Mouse (Mus musculus) kidney, embryonic 14.5 days (tissue): Measurements from ENCODE around the gene Espn. TPM values are rescaled to one million over a fixed set of nuclear protein-coding genes. Genes with fewer than 3 reads are reported as not detected.

Source experiments
- ATAC-seq: fragments of 200-750 bp; cut with Nextera tagmentation; 2 replicates; pipeline ENCODE4 v1.8.0; 2017; ENCODE audit warnings: moderate number of reproducible peaks, mild to moderate bottlenecking, moderate TSS enrichment, moderate library complexity; ENCODE audit not compliant: low FRiP score, low TSS enrichment
- H3K27ac ChIP-seq: fragments of 300-500 bp; sonication (generic); 2 replicates; pipeline ENCODE4 v1.5.1; 2014; ENCODE audit warnings: low read depth, mild to moderate bottlenecking, low read length, moderate library complexity, mixed read lengths
- H3K27me3 ChIP-seq: fragments of 300-500 bp; sonication (generic); 2 replicates; pipeline ENCODE4 v1.6.1; 2014; ENCODE audit warnings: mild to moderate bottlenecking, low read length; ENCODE audit not compliant: control insufficient read depth, insufficient read depth
- H3K36me3 ChIP-seq: fragments of 300-500 bp; sonication (generic); 2 replicates; pipeline ENCODE4 v1.6.1; 2014; ENCODE audit warnings: low read length, mixed read lengths; ENCODE audit not compliant: control insufficient read depth, insufficient read depth
- H3K4me1 ChIP-seq: fragments of 300-500 bp; sonication (generic); 2 replicates; pipeline ENCODE4 v1.6.1; 2014; ENCODE audit warnings: low read length, mixed read lengths; ENCODE audit not compliant: control insufficient read depth, insufficient read depth
- H3K4me2 ChIP-seq: fragments of 300-500 bp; sonication (generic); replicated peaks from 2 replicates; pipeline ENCODE4 v1.6.1; 2014; ENCODE audit warnings: low read depth, mild to moderate bottlenecking, low read length
- H3K4me3 ChIP-seq: fragments of 300-500 bp; sonication (generic); 2 replicates; pipeline ENCODE4 v1.5.1; 2014; ENCODE audit warnings: mild to moderate bottlenecking, low read length
- H3K9ac ChIP-seq: fragments of 300-500 bp; sonication (generic); 2 replicates; pipeline ENCODE4 v1.6.1; 2014; ENCODE audit warnings: low read depth, mild to moderate bottlenecking, low read length, moderate library complexity
- H3K9me3 ChIP-seq: fragments of 300-500 bp; sonication (generic); 2 replicates; pipeline ENCODE4 v1.6.1; 2016; ENCODE audit warnings: low read length; ENCODE audit not compliant: control insufficient read depth
- WGBS: fragments of 180-500 bp; shearing (Covaris S2); extraction: QIAGEN DNeasy Blood & Tissue Kit; methylation state at CpG from one replicate; pipeline ENCODE4 v1.1.7; 2014; 5-methylcytosine and 5-hydroxymethylcytosine counted together
- polyA plus RNA-seq: library from polyadenylated mRNA; unstranded; fragments of >200 nt; fragmentation: Nextera tagmentation; extraction: Ambion mirVana; gene quantifications from 2 replicates; pipeline ENCODE4 v1.2.1, GENCODE M21; 2014

The Espn gene
- polyA plus RNA-seq, 1 experiment from 2014 or later = 36.1 TPM

DNA sequence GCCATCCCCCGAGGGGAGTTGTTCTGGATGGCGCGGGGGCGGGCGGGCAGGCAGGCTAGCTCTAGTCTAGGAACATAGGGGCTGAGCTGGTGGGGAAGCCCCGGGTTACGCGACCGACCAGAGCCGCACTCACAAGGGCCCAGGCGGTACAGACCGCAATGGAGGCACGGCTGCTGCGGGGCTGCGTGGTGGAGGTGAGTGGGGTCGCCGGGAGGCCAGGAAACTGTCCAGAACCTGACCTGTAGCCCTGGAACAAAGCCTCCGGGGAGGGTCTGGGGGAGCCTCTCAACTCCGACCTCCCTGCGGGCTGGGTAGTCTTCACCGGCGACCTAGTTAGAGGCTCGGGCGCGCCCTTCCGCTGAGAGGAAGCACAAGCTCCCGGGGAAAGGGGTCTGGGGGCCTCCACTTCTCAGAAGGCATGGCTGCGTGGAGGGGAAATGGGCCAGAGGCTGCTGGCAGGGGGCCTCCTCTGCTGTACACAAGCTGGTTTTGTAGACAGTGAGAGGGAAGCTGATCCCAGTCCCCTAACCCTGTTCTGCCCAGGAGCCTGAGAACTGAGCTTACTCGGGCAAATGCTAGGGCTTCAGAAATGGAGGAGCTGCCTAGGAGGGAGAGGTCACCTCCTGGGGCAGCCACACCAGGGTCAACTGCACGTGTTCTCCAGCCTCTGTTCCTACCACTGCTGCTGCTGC, 36.1 kb downstream of the Espn start, which contains the start of gene Tnfrsf25:
Tnfrsf25 (plus strand) TSS at position 14 of the 692 bp plus-strand sequence.
- H3K36me3 ChIP-seq = peaks cover 29% of the 10 kb centered on the region
- H3K27me3 ChIP-seq = peaks cover 42% of the 10 kb centered on the region
- 2% methylated on average over 30 of the region's 30 CpGs for WGBS
- peak; percentile 20 for ATAC-seq
- peak within 1 kb of the TSS; percentile 15; the same call in 1 of the 2 replicates for H3K4me3 ChIP-seq
- peak within 1 kb of the TSS; percentile 38; the same call in 1 of the 2 replicates for H3K9ac ChIP-seq
- peaks cover 34% of the 10 kb centered on the region for H3K4me1 ChIP-seq
- H3K9me3 ChIP-seq = no peaks in the 10 kb centered on the region
- no peak within 1 kb of the TSS for H3K27ac ChIP-seq
- H3K4me2 ChIP-seq = peak within 1 kb of the TSS; percentile 42

DNA sequence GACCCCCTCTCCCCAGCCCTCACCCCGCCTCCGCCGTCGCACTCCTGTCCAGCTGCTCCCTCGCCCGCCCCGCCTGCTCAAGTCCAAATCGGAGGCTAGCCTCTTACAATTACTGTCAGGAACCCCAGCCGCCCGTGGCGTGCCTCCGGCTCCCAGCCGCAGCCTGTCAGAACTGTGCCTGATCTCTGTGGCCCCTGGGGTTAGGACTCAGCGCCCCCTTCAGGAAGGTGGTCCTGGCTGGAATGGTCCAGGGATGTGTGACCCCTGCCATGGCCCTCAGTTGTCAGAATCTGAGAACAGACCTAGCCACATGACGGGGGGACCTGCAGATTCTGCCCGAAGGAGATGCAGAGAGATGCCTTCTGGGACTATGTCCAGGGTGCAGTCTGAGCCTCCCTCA, 38.1 kb downstream of the Espn start:
- Histone ChIP-seq H3K4me3 (no peak overlapping the region), H3K4me2 (no peak overlapping the region), H3K36me3 (peaks cover 45% of the 10 kb centered on the region), H3K4me1 (peaks cover 16% of the 10 kb centered on the region), H3K27me3 (peaks cover 22% of the 10 kb centered on the region), H3K27ac (no peak overlapping the region), H3K9ac (no peak overlapping the region), H3K9me3 (no peaks in the 10 kb centered on the region)
- ATAC-seq = no peak
- 75% methylated on average over 16 of the region's 16 CpGs for WGBS

DNA sequence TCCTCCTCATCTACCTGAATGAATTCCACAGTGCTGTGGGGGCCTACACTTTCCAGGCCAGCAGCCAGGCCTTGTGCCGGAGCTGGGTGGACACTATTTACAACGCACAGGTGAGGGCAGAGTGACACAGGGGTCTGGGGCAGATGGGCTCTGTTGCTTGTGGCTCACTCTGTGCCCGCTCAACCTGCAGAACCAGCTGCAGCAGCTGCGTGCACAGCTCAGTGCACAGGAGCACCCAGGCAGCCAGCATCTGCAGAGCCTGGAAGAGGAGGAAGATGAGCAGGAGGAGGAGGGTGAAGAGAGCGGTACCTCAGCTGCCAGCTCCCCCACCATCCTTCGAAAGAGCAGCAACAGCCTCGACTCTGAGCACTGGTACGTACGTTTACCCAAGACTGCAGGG, 39.8 kb downstream of the Espn start:
- Histone ChIP-seq H3K4me1 (peaks cover 31% of the 10 kb centered on the region), H3K4me3 (no peak overlapping the region), H3K4me2 (no peak overlapping the region), H3K27ac (no peak overlapping the region), H3K9me3 (no peaks in the 10 kb centered on the region), H3K9ac (no peak overlapping the region), H3K36me3 (peaks cover 51% of the 10 kb centered on the region), H3K27me3 (peaks cover 8% of the 10 kb centered on the region; the same call in 1 of the 2 replicates)
- ATAC-seq = no peak
- WGBS = 60% methylated on average over 9 of the region's 9 CpGs

DNA sequence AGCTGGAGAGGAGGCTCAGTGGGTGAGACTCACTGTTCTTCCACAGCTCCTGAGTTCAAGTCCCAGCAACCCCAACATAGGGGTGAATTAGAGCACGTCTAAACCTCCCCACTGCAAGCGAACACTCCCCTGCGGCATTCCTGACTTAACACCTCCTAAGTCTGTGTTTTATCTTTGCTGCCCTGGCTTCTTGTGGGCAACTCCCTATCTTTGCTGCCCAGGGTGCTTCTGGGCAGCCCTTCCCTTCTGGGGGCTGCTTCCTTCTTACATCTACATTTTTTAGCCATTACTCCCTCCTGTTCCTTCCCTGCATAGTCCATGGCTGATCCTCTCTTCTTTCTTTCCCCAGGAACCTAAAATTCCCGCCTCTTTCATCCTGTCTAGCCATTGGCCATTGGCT, 41.5 kb downstream of the Espn start:
- ATAC-seq = no peak
- H3K27me3 ChIP-seq = no peaks in the 10 kb centered on the region
- H3K4me3 ChIP-seq = no peak overlapping the region
- no peaks in the 10 kb centered on the region for H3K9me3 ChIP-seq
- no peak overlapping the region for H3K4me2 ChIP-seq
- H3K9ac ChIP-seq = no peak overlapping the region
- H3K4me1 ChIP-seq = peaks cover 25% of the 10 kb centered on the region
- H3K27ac ChIP-seq = no peak overlapping the region
- 76% methylated on average over 4 of the region's 4 CpGs for WGBS
- H3K36me3 ChIP-seq = peaks cover 58% of the 10 kb centered on the region

DNA sequence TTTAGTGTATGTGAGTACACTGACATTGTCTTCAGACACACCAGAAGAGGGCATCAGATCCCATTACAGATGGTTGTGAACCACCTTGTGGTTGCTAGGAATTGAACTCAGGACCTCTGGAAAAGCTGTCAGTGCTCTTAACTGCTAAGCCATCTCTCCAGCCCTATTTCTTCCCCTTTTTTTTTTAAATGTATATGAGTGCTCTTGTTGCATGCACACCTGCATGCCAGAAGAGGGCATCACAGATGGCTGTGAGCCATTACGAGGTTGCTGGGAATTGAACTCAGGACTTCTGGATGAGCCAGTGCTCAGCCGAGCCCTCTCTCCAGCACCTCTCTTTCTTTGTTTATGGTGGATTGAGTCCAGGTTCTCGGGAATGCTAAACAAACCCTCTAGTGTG, 42.7 kb downstream of the Espn start:
- 76% methylated on average over 3 of the region's 3 CpGs for WGBS
- no peak overlapping the region for H3K27ac ChIP-seq
- no peak for ATAC-seq
- H3K4me2 ChIP-seq = no peak overlapping the region
- no peaks in the 10 kb centered on the region for H3K9me3 ChIP-seq
- H3K4me1 ChIP-seq = peaks cover 21% of the 10 kb centered on the region
- H3K9ac ChIP-seq = no peak overlapping the region
- no peak overlapping the region for H3K4me3 ChIP-seq
- H3K36me3 ChIP-seq = peaks cover 55% of the 10 kb centered on the region
- H3K27me3 ChIP-seq = no peaks in the 10 kb centered on the region

DNA sequence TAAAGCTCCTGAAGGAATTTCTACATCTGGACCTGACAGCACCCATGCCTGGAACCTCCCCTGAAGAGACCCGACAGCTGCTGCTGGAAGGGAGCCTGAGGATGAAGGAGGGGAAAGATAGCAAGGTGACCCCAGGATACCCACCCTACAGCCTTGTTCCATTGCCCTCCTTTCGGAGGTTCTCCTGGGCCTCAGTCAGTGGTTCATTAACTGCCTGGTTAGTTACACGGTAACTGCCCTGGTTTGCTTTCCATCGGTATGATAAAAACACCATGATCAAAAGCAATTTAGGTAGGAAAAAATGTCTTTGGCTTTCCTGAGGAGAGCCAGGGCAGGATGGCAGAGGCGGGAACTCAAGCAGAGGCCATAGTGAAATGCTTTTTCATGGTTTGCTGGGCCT, 43.5 kb downstream of the Espn start:
- WGBS = 68% methylated on average over 5 of the region's 5 CpGs
- ATAC-seq = no peak
- Histone ChIP-seq H3K4me2 (peak overlapping the region; percentile 73), H3K4me3 (peak overlapping the region; percentile 38; the same call in 1 of the 2 replicates), H3K4me1 (peaks cover 21% of the 10 kb centered on the region), H3K36me3 (peaks cover 55% of the 10 kb centered on the region), H3K27me3 (no peaks in the 10 kb centered on the region), H3K9ac (no peak overlapping the region), H3K27ac (no peak overlapping the region), H3K9me3 (no peaks in the 10 kb centered on the region)

DNA sequence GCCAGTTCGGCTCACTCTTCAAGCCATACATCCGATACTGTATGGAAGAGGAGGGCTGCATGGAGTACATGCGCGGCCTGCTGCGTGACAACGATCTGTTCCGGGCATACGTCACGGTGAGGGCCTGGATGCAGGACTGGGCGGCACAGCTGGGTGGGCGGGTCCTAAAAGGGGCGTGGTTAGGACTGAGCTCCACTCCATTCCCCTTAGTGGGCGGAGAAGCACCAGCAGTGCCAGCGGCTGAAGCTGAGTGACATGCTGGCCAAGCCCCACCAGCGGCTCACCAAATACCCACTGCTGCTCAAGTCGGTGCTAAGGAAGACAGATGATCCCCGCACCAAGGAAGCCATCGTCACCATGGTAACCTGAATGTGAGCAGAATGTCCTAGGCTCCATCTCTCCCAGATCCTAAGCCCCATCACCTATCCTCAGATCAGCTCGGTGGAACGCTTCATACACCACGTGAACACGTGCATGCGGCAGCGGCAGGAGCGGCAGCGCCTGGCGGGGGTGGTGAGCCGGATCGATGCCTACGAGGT, 44.1 kb downstream of the Espn start:
- H3K27me3 ChIP-seq = no peaks in the 10 kb centered on the region
- WGBS = 10% methylated on average over 30 of the region's 30 CpGs
- peaks cover 21% of the 10 kb centered on the region for H3K4me1 ChIP-seq
- H3K4me2 ChIP-seq = peak overlapping the region; percentile 73
- ATAC-seq = peak; percentile 91
- H3K27ac ChIP-seq = peak overlapping the region; percentile 92
- peak overlapping the region; percentile 44; the same call in 1 of the 2 replicates for H3K9ac ChIP-seq
- peak overlapping the region; percentile 38 for H3K4me3 ChIP-seq
- no peaks in the 10 kb centered on the region for H3K9me3 ChIP-seq
- H3K36me3 ChIP-seq = peaks cover 55% of the 10 kb centered on the region

DNA sequence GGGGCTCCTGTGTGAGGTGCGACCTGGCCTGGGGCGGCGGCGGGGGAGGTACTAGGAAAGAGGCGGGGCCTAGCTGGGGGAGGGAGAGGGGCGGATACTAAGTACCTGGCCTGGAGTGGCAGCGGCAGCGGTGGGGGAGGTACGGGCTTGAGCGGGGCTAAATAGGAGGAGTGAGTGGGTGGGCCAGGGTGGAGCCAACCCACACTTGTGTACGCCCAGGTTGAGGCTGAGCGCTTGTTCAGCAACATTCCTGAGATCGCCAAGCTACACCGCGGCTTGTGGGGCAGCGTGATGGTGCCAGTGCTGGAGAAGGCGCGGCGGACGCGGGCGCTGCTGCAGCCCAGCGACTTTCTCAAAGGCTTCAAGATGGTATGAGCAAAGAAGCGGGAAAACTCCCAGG, 44.7 kb downstream of the Espn start:
- 11% methylated on average over 24 of the region's 24 CpGs for WGBS
- Histone ChIP-seq H3K27ac (peak overlapping the region; percentile 92), H3K4me2 (peak overlapping the region; percentile 73), H3K9me3 (no peaks in the 10 kb centered on the region), H3K27me3 (no peaks in the 10 kb centered on the region), H3K4me3 (peak overlapping the region; percentile 38), H3K9ac (peak overlapping the region; percentile 44; the same call in 1 of the 2 replicates), H3K36me3 (peaks cover 54% of the 10 kb centered on the region), H3K4me1 (peaks cover 22% of the 10 kb centered on the region)
- peak; percentile 82 for ATAC-seq

DNA sequence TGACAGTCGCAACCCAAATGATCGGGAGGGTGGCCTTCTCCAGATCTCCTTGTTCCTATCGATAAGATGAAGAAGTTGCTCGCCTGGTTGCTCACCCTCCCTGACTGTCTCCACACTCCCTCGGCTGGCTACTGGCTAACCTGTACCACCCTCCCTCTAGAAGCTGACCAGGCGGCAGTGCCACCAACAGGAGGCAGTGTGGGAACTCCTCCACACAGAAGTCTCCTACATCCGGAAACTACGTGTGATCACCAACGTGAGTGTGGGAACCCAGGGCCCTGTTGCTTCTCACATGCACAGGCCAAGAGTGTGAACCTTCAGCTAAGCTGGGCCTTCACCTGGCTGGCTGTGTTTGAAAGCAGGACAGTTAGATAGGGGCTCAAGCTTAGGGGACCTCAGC, 45.4 kb downstream of the Espn start:
- no peak overlapping the region for H3K4me3 ChIP-seq
- H3K9ac ChIP-seq = no peak overlapping the region
- 51% methylated on average over 9 of the region's 9 CpGs for WGBS
- 0 out of 2 replicates have a peak overlapping the region, but pooled peaks have one; percentile 92 for H3K27ac ChIP-seq
- H3K4me1 ChIP-seq = peaks cover 28% of the 10 kb centered on the region
- ATAC-seq = no peak; the same call in 1 of the 2 replicates
- H3K9me3 ChIP-seq = no peaks in the 10 kb centered on the region
- no peak overlapping the region for H3K4me2 ChIP-seq
- H3K27me3 ChIP-seq = no peaks in the 10 kb centered on the region
- peaks cover 60% of the 10 kb centered on the region for H3K36me3 ChIP-seq
